Mouse (Mus musculus) E14TG2a.4 (cell line): ENCODE results near the gene Ltb.

Experiments used
- CTCF ChIP-seq: conservative IDR thresholded peaks from 2 replicates; pipeline ENCODE4 v1.5.1; 2014; ENCODE audit warnings: low read length
- NANOG ChIP-seq: IDR thresholded peaks from 2 replicates; pipeline ENCODE4 v1.6.1; 2014; ENCODE audit warnings: borderline replicate concordance, low read length, mixed read lengths
- POU5F1 ChIP-seq: IDR thresholded peaks from 2 replicates; pipeline ENCODE4 v1.6.1; 2014; ENCODE audit warnings: low read length, borderline replicate concordance

- TF ChIP-seq CTCF, result no peak
- no peak for TF ChIP-seq POU5F1
- no peak for TF ChIP-seq NANOG
Measured at GRCm38 (mm10) chr17:35198029-35198428, 3.8 kb downstream of the Ltb start.
